Mouse (Mus musculus): ENCODE measurements at regions not wholly inside any gene's neighbourhood (a gene's known extent, or its start where the extent isn't known, plus 50 kb on each side); places are given as distances from the start of the nearest gene placed in this dataset.

DNA sequence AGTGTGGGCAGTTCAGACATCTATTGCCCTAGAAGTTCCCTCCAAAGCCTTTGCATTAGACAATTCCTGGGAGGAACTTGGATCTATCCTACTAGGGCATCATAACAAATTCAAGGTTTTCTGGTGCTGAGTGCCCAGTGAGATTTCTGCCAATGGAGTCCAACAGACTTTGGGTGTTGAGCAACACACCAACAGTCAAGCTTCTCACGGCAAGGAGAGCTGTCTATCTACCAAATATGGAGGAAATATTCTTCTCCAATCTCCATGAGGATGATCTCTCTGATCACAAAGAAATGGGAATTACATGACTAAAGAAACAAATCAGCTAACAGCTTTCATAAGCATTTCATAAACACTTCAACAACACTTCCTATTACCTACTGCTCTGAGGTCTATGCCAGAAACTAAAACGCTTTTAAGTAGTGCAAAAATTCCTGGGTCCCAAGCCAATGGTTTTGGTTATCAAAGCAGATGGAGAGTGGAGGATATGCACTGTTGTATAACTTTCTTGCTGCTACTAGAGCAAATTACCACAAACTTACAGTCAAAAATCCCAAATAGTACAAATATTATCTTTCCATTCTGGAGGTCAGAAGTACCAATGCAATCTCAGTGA, 351.8 kb upstream of the Atp2b1 start:
- no peak for DNase-seq (ENCODE audit: low read depth, low spot score)

GRCm38 (mm10) chr10:98572782-98573536, 341.2 kb upstream of the Atp2b1 start:
- DNase-seq (ENCODE audit: low read depth, low spot score) = no peak

- DNase-seq (ENCODE audit: low read depth, low spot score) = no peak
Measured at GRCm38 (mm10) chr10:98577040-98577439, 337.2 kb upstream of the Atp2b1 start.

DNA sequence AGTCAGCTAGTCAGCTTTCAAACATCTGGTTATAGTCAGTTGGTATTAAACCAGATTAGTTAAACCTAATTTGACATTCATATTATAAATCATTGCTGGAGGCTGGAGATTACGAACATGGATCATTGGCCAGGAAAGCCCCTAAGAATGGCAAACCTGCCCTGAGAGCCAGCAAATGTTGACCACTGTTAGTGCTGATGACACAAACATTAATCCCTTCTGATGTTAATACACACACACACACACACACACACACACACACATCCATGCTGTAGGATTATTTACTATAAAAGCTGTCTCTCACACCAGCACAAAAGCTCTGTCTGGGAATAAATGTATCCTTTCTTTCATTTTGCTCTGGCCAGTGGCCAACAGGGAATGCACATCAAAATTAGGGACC, 329.4 kb upstream of the Atp2b1 start:
- no peak for DNase-seq (ENCODE audit: low read depth, low spot score)

GRCm38 (mm10) chr10:98589726-98590125, 324.5 kb upstream of the Atp2b1 start:
- no peak for DNase-seq (ENCODE audit: low read depth, low spot score)

DNA sequence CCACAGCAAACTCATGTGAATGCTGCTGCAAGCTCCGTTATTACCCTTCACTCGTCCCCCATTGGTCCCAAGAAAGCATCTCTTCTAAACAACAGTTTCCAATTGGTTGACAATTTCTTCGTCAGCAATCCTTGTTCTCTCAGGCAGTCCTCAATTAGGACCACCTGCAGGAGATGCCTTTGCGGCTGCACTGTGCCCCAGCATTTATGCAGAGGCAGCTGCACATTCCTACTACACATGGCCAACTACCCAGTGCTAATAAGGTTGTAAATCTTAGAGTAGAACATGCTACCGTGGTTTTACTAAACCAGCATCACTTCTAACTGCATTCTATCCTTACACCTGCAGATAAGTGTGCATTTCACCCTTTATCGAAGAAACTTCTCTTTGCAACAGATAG, 322.1 kb upstream of the Atp2b1 start:
- DNase-seq (ENCODE audit: low read depth, low spot score) = no peak

DNA sequence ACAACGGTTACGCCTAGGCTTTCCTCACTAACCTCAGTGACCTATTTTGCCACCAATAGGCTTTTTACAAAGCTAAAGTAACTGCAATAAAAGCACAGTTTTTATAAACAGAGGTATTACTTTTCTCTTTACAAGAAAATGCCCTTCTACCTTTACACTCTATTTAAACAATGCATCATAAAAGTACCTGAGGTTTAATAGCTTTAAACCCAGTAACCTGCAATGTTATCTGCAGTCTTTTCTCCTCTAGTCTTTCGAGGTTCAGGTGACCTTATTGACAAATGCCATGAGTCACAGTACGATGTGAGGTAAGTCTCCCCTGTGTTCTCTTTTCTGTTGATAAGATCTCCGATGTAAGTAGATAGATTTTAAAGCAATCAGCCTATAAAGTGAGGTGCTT, 320.3 kb upstream of the Atp2b1 start:
- no peak for DNase-seq (ENCODE audit: low read depth, low spot score)

DNA sequence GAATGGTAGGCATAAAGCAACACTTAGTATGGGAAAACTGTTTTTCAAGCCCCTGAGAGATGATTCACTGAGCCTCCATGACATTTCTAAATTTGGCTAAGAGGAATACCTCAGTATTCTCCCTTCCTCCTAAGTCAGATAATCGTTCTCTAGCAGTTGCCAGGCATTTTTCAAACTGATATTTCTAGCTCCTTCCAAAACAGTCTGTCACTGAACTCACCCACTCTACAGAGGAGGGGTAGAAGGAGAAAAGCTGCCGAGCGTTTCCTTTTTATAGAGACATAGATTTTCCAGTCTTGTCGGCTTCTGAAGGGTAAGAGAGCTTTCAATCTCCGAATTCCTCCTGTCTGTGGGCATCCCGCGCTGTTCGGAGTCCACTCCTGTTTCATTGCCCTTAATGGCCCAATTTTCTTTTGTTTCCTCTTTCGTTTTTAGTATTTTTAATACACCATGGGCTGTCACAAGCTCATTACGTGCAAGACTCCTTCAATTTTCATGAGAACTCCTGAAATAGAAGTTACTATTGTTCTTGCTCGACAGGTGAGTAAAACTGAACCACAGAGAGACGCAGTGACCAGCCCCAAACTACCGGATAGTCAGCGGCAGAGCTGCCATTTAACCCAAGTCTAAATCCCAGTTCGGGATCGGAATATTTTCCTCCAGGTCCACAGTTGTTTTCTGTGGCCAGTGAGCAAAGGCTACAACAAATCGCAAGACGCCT, 305.8 kb upstream of the Atp2b1 start:
- DNase-seq (ENCODE audit: low read depth, low spot score) = no peak

DNA sequence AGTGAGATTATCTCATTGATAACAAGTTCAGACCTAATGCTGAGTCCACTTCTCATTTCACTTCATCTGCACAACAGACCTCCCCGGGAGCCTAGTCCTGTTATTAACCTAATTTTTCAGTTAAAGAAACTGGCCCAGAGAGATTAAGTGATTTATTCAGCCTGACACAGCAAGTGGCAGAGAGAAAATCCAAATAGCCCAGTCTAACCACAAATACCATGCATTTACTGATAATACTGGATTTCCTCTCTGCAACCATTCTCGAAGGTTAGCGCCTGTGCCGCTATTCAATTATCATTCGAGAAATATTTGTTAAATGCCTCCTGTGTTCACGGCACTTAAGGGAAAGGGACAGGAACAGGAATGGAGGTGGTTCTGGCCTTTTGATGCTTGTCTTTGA, 303.5 kb upstream of the Atp2b1 start:
- DNase-seq (ENCODE audit: low read depth, low spot score) = no peak

DNA sequence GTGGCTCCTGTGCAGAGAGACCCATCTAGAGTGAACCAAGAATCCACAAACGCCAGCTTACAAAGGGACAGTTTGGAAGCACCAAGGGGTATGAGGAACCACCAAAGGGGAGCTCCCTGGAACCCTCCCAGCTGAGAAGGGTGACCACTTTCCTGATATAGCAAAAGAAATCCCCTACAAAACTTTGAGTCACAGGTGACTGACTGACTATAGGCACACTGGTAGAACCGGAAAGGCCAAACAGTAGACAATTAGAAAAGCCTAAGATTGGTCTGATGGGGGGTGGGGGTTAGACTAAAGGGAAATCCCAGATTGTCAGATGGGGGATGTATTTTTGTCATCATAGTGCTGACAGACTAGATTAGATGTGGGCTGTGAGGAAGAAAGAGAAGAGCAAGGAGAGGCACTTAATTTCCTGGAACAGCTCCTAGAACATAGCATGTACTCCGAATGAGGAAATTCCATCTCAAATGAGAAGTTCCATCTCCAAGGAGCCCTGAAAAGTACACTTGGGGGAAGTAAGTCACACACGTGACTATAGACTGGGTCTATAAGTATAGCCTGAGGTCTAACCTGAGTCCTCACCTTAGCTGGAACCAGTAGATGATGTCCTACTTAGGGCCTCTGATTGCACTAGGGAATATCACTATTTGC, 302.4 kb upstream of the Atp2b1 start:
- DNase-seq (ENCODE audit: low read depth, low spot score) = no peak

DNA sequence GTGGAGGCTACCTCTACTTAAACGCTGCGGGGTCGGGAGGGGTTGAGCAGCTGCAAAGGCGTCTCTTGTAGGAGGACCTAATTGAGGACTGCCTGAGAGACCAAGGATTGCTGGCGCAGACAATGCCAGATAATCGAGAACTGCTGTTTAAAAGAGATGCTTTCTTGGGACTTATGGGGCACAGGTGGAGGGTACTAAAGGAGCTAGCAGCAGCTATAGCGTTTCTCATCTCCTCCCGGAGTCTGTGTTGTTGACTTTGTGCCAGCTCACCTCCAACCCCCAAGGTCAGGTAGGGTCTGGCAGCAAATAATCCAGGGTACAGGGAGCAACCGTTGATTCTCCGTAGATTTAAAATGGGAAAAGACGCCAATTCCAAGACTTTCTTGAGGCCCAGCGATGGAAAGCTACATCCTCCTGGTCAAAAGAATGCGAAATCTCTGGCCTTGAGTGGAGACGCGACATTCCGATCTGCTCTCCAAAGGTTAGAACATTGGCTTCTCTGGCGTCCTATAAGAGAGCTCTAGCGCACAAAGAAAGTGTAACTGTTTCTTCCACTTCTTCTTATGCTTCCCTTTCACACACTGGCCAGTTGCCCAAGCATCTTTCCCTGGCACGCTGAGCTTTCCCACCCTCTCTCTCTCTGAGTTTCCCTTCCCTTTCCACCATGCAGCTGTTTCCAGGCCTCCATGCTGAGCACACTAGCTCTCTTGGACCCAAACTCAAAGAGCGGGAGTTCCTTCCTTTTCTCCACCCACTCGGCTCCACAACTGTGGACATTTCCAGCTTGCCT, 295.3 kb upstream of the Atp2b1 start:
- DNase-seq (ENCODE audit: low read depth, low spot score) = no peak

DNA sequence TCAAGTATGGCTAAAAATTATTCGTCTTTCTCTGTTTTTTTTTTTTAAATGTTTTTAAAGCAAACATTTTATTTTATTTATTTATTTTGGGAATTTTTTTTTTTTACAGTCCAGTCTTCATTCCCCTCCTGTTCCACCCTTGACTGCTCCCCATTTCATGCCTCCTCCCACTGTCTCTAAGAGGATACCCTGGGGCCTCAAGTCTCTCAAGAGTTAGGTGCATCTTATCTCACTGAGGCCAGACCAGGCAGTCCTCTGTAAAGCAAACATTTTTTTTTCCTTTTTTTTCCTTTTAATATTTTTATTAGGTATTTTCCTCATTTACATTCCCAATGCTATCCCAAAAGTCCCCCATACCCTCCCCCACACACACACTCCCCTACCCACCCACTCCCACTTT, 290.1 kb upstream of the Atp2b1 start:
- no peak for DNase-seq (ENCODE audit: low read depth, low spot score)

GRCm38 (mm10) chr10:98624681-98625321, 289.4 kb upstream of the Atp2b1 start:
- no peak for DNase-seq (ENCODE audit: low read depth, low spot score)

GRCm38 (mm10) chr10:98628191-98628590, 286.0 kb upstream of the Atp2b1 start:
- no peak for DNase-seq (ENCODE audit: low read depth, low spot score)

GRCm38 (mm10) chr10:98629248-98629647, 285.0 kb upstream of the Atp2b1 start:
- no peak for DNase-seq (ENCODE audit: low read depth, low spot score)

GRCm38 (mm10) chr10:98637759-98638611, 276.2 kb upstream of the Atp2b1 start:
- DNase-seq (ENCODE audit: low read depth, low spot score) = no peak

DNA sequence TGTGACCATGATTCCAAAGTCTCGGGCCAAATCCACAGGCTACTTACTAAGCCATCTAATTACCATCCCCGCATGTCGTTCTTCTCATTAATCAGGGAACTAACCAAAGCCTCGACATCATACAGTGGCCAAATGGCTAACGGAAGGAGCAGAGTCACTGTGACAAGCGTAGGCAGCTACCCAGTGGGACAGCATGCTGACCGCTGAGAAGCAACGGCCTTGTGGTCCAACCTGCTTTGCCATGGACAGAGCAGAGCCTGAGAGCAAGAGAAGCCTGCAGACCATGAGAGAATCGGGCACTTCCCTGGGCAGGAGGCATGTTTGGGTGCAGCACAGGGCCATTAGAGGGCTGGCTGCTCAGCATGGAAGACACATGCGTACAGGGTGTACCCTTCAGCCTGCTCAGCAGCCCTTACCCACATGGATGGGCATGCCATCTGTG, 268.5 kb upstream of the Atp2b1 start:
- DNase-seq (ENCODE audit: low read depth, low spot score) = no peak

GRCm38 (mm10) chr10:98646311-98646999, 267.8 kb upstream of the Atp2b1 start:
- no peak for DNase-seq (ENCODE audit: low read depth, low spot score)

DNA sequence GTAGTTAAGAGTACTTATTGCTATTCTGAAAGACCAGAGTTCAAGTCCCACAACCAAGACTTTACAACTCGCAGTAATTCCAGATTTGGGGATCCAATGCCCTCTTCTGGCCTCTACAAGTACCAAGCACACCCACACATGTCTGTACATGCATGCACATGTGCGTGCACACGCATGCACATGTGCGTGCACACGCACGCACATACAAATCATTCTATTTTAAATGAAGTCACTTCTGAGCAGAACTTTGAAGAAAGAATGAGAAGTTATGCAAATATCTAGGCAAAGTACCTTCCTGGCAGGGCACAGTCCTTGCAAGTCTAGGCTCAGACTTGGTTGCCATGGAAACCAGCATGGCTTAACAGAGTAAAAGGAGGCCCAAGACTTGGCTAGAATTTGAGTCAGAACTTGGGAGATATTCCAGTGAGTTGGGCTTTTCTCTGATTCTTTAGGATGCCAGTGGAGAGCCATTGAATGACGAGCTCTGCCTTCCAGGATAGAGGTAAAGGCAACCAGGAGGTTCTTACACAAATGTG, 265.4 kb upstream of the Atp2b1 start:
- DNase-seq (ENCODE audit: low read depth, low spot score) = no peak

All from embryo, embryonic 11.5 days (tissue).